Comparison of ENCODE assay signal across 24 mouse cellular contexts in the genomic region with DNA sequence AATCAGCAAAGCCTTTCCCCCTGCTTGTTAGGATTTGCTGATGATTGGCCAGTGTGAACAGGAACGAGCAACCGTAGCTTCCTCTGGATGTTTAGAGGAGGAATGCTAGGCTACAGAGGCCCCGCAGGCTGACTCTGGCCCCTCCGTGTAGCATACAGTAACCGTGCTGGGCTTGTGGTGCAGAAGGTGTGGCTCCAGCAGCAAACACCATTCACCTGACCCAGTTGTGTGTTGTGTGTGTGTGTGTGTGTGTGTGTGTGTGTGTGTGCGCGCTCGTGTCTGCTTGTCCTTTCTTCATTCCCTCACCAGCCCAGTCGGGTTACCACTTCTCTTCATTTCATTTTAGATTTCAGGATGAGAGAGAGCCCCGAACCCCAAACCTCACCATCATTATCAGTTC.
"Had no signal": no experiment of that assay in that cellular context is flagged by ENCODE, and none has a peak within 500 bp of the region (broad histone marks: within the 10 kb centered on the region; RNA-seq: fewer than 3 reads in every experiment).

No protein-coding gene starts in this region.

- H3K36me3 ChIP-seq: heart, embryonic 13.5 days; heart, embryonic 15.5 days; hindbrain, embryonic 12.5 days; limb, embryonic 12.5 days; liver, embryonic 15.5 days had no signal

- H3K4me1 ChIP-seq: heart, embryonic 15.5 days; liver, embryonic 13.5 days; liver, embryonic 15.5 days had no signal

- H3K9me3 ChIP-seq: heart, embryonic 13.5 days; heart, embryonic 15.5 days; hindbrain, embryonic 12.5 days; kidney, embryonic 15.5 days; limb, embryonic 12.5 days; liver, embryonic 13.5 days; liver, embryonic 15.5 days had no signal

- H3K4me2 ChIP-seq: heart, embryonic 11.5 days; heart, embryonic 13.5 days; heart, embryonic 15.5 days; hindbrain, embryonic 12.5 days; hindbrain, embryonic 14.5 days; kidney, embryonic 15.5 days; limb, embryonic 12.5 days; liver, embryonic 13.5 days; liver, embryonic 15.5 days had no signal

- H3K4me3 ChIP-seq: heart, embryonic 13.5 days; heart, embryonic 15.5 days; hindbrain, embryonic 12.5 days; kidney, embryonic 15.5 days; limb, embryonic 12.5 days; liver, embryonic 13.5 days; liver, embryonic 15.5 days had no signal

- H3K27me3 ChIP-seq: heart, embryonic 13.5 days; heart, embryonic 15.5 days; hindbrain, embryonic 12.5 days; kidney, embryonic 15.5 days; limb, embryonic 12.5 days; liver, embryonic 13.5 days; liver, embryonic 15.5 days had no signal

- H3K9ac ChIP-seq: heart, embryonic 13.5 days; heart, embryonic 15.5 days; hindbrain, embryonic 12.5 days; hindbrain, embryonic 14.5 days; kidney, embryonic 15.5 days; limb, embryonic 12.5 days; liver, embryonic 13.5 days; liver, embryonic 15.5 days had no signal

- ATAC-seq: hindbrain, embryonic 16.5 days; intestine, embryonic 16.5 days had no signal

- H3K27ac ChIP-seq: heart, embryonic 13.5 days; heart, embryonic 15.5 days; hindbrain, embryonic 12.5 days; hindbrain, embryonic 14.5 days; kidney, embryonic 15.5 days; kidney, postnatal 0 days; limb, embryonic 12.5 days; liver, embryonic 13.5 days; liver, embryonic 15.5 days had no signal

- DNase-seq: gastrocnemius, postnatal 14 days; gastrocnemius, postnatal 36 days; heart, adult 18-20 months; heart, postnatal 14 days; heart, postnatal 36 days; kidney, adult 11 months; kidney, postnatal 14 days; kidney, postnatal 36 days; layer of hippocampus, adult 9-11 months; layer of hippocampus, postnatal 36 days; left cerebral cortex, postnatal 4 days; liver; liver, embryonic 13.5 days had no signal
